Mouse (Mus musculus) olfactory bulb, adult 2 months (tissue): Measurements from ENCODE around the gene Snrpf.

Experiments used
- CTCF ChIP-seq: fragments of 200-500 bp; IDR thresholded peaks from 2 replicates; pipeline ENCODE4 v1.5.1; 2012; ENCODE audit warnings: low read depth, mild to moderate bottlenecking, low read length, moderate library complexity; ENCODE audit not compliant: insufficient read depth
- POLR2A ChIP-seq: fragments of 200-500 bp; IDR thresholded peaks from 2 replicates; pipeline ENCODE4 v1.6.1; 2012; ENCODE audit warnings: mild to moderate bottlenecking, low read depth, low read length, moderate library complexity; ENCODE audit not compliant: insufficient read depth

GRCm38 (mm10) chr10:93595831-93596230 is 6.3 kb upstream of the Snrpf start:
- TF ChIP-seq CTCF (no peak), POLR2A (no peak)
